Mouse (Mus musculus) splenic B cell, adult 2 months (primary cell): ENCODE measurements at regions not wholly inside any gene's neighbourhood (a gene's known extent, or its start where the extent isn't known, plus 50 kb on each side); places are given as distances from the start of the nearest gene placed in this dataset.

Experiments used
- DNase-seq: peaks from one replicate; pipeline ENCODE4 v3.0.0-alpha.2; 2011; ENCODE audit warnings: low read depth, low spot score
- H3K27me3 ChIP-seq: 2 replicates; pipeline ENCODE4 v1.6.1; 2012; ENCODE audit warnings: mild to moderate bottlenecking, low read length, moderate library complexity, mixed read lengths; ENCODE audit not compliant: control insufficient read depth, poor library complexity, insufficient read depth, severe bottlenecking
- H3K36me3 ChIP-seq: 2 replicates; pipeline ENCODE4 v1.6.1; 2012; ENCODE audit warnings: mild to moderate bottlenecking, low read length, moderate library complexity, mixed read lengths; ENCODE audit not compliant: control insufficient read depth, poor library complexity, insufficient read depth, severe bottlenecking

- H3K36me3 ChIP-seq = no peaks in the 10 kb centered on the region
- no peaks in the 10 kb centered on the region for H3K27me3 ChIP-seq
- DNase-seq = no peak
Measured at GRCm38 (mm10) chr3:20998295-20998694, 631.3 kb upstream of the Agtr1b start.

GRCm38 (mm10) chr3:20989486-20989970 is 622.6 kb upstream of the Agtr1b start:
- Histone ChIP-seq H3K27me3 (no peaks in the 10 kb centered on the region), H3K36me3 (no peaks in the 10 kb centered on the region)
- no peak for DNase-seq

- no peaks in the 10 kb centered on the region for H3K27me3 ChIP-seq
- DNase-seq = no peak
Measured at GRCm38 (mm10) chr3:20986942-20987341, 620.0 kb upstream of the Agtr1b start.

GRCm38 (mm10) chr3:20986377-20986727 is 619.4 kb upstream of the Agtr1b start:
- Histone ChIP-seq H3K36me3 (no peaks in the 10 kb centered on the region), H3K27me3 (no peaks in the 10 kb centered on the region)
- no peak for DNase-seq

More at GRCm38 (mm10) chr3:20986942-20987341, 620.0 kb upstream of the Agtr1b start:
- H3K36me3 ChIP-seq = no peaks in the 10 kb centered on the region

- Histone ChIP-seq H3K36me3 (no peaks in the 10 kb centered on the region), H3K27me3 (no peaks in the 10 kb centered on the region)
- no peak for DNase-seq
Measured at GRCm38 (mm10) chr3:20985682-20986376, 618.9 kb upstream of the Agtr1b start.

GRCm38 (mm10) chr3:20984146-20984545 is 617.2 kb upstream of the Agtr1b start:
- no peaks in the 10 kb centered on the region for H3K27me3 ChIP-seq
- no peaks in the 10 kb centered on the region for H3K36me3 ChIP-seq
- DNase-seq = no peak

GRCm38 (mm10) chr3:20973077-20973476 is 606.1 kb upstream of the Agtr1b start:
- DNase-seq = no peak
- H3K36me3 ChIP-seq = no peaks in the 10 kb centered on the region
- H3K27me3 ChIP-seq = no peaks in the 10 kb centered on the region
